20 mouse cellular contexts compared by ENCODE assay signal in genomic region chr10:14058742-14059141, GRCm38 (mm10).
"Had no signal": no experiment of that assay in that cellular context is flagged by ENCODE, and none has a peak within 500 bp of the region (broad histone marks: within the 10 kb centered on the region; RNA-seq: fewer than 3 reads in every experiment).

No protein-coding gene starts in this region.

- DNase-seq: kidney, adult 2 months; kidney, postnatal 25 days; left cerebral cortex, postnatal 4 days; liver, postnatal 0 days; lung, embryonic 14.5 days; retina, postnatal 1 day; right cerebral cortex, postnatal 4 days; spleen, adult 18-20 months; thymus, adult 18-20 months; thymus, postnatal 4 days had no signal

- H3K9ac ChIP-seq: limb, embryonic 12.5 days; limb, embryonic 15.5 days; liver, embryonic 14.5 days; liver, postnatal 0 days; lung, embryonic 14.5 days; midbrain, embryonic 12.5 days; midbrain, embryonic 15.5 days; neural tube, embryonic 13.5 days had no signal

- H3K9me3 ChIP-seq: limb, embryonic 12.5 days; limb, embryonic 15.5 days; midbrain, embryonic 12.5 days; midbrain, embryonic 15.5 days; neural tube, embryonic 13.5 days had no signal

- H3K27me3 ChIP-seq: limb, embryonic 15.5 days; midbrain, embryonic 15.5 days; neural tube, embryonic 13.5 days had no signal

- H3K36me3 ChIP-seq: limb, embryonic 12.5 days; limb, embryonic 15.5 days; midbrain, embryonic 12.5 days; midbrain, embryonic 15.5 days; neural tube, embryonic 13.5 days had no signal

- H3K4me2 ChIP-seq: limb, embryonic 12.5 days; limb, embryonic 15.5 days; liver, embryonic 11.5 days; lung, embryonic 14.5 days; midbrain, embryonic 12.5 days; midbrain, embryonic 15.5 days; neural tube, embryonic 13.5 days had no signal

- H3K27ac ChIP-seq: kidney, postnatal 0 days; limb, embryonic 12.5 days; limb, embryonic 15.5 days; liver, embryonic 14.5 days; macrophage; midbrain, embryonic 12.5 days; midbrain, embryonic 15.5 days; neural tube, embryonic 13.5 days had no signal

- ATAC-seq: liver, postnatal 0 days; lung, postnatal 0 days; midbrain, embryonic 15.5 days had no signal

- H3K4me3 ChIP-seq: limb, embryonic 12.5 days; limb, embryonic 15.5 days; midbrain, embryonic 12.5 days; midbrain, embryonic 15.5 days; neural tube, embryonic 13.5 days had no signal
